Mouse (Mus musculus) megakaryocyte, adult 5-6 weeks (primary cell): Measurements from ENCODE around the gene Jakmip3. TPM values are rescaled to one million over a fixed set of nuclear protein-coding genes. Genes with fewer than 3 reads are reported as not detected.
A peak's percentile ranks its signal among the peaks of the same experiment; 100 is the strongest.

Experiments
- ATAC-seq: 2 replicates; pipeline ENCODE4 v1.8.0; 2016; ENCODE audit warnings: mild to moderate bottlenecking, inconsistent platforms; ENCODE audit not compliant: poor library complexity, severe bottlenecking
- total RNA-seq, 2 experiments: library from RNA; stranded (forward) in 1 of 2; stranded (reverse) in 1 of 2; fragments of 153-499, 151-499 nt in 1 of 2; fragments of 221-1000, 200-1000 nt in 1 of 2; gene quantifications; 2 replicates each; pipeline versions ENCODE4 v1.2.3 to v1.2.4; 2015 to 2017

The Jakmip3 gene
- total RNA-seq, 2 experiments from 2014 or later = 0.07 TPM; not detected in 1

- ATAC-seq = no peak
Measured at GRCm38 (mm10) chr7:139027136-139027535, 86.6 kb downstream of the Jakmip3 start.

GRCm38 (mm10) chr7:139031215-139031614, 90.7 kb downstream of the Jakmip3 start:
- ATAC-seq = no peak

- ATAC-seq = peak; percentile 66; the same call in 1 of the 2 replicates
Measured at GRCm38 (mm10) chr7:139063406-139063805, 122.9 kb downstream of the Jakmip3 start.

GRCm38 (mm10) chr7:139068182-139068623, 127.7 kb downstream of the Jakmip3 start:
- ATAC-seq = peak; percentile 83

DNA sequence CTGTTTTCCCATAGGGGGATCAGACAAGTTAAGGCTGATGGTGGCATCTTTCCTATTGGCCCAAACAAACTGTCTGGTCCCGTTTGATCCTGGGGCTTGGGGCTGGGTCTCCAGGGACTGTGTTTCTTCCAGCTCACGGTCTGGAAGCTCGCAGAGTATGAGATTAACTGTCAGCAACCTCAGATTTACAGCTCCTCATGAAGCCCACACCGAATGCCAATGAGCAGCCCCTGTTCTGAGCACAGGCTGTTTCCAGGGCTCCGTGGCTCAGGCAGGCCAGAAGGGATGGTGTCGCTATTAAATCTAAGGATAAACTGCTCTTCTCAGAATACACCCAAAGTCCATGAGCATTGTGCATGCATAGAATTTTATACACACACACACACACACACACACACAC, 133.7 kb downstream of the Jakmip3 start:
- no peak for ATAC-seq

DNA sequence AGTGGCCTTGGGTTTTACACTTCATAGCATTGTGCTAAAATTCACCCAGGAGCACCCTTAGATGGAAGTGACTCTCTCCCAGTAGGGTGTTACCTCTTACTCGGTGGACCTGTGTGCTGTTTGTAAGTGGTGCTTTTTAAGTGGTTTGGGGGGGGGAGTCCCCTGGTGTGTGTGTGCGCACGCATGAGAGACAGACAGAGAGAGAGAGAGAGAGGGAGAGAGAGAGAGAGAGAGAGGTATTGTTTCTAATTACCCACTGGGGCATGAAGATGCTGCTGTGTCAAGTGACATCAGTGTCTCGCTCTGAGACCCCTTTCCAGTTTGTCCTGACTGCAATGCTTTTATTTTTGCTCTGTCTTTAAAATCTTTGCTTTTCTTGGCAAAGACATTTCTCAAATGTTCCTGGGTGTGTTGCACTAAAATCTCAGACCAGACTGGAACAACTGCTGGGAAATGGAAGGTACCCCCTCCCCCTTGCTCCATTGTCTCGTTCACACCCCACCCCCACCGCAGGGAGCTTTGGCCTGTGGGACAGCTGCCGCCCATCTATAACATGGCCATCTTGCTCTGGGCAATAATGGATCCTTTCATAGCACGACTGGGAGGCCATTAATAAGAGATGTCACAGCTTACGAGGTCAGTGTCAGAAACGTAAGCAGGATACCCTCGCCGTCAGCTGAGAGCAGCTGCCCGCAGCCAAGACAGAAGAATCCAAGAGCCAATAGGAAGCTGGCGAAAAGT, 134.7 kb downstream of the Jakmip3 start:
- ATAC-seq = no peak

DNA sequence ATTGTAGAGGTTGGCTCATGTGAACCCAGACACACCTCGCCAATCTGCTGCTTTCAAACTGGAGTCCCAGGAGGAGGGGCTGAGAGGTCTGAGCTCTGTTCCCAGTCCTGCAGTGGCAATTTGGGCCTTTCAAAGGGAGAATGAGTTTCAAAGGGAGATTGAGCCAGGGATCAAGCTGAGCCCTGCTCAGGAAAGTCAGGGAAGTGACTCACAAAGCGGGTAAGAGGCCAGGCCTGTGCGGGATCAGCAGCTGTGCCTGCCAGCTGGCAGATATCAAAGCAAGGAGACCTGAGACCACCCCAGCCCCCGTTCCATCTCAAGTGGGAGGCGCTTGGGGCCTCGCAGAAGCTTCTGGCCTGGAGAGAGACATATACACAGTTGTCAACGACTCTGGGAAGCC, 136.8 kb downstream of the Jakmip3 start:
- no peak for ATAC-seq

- ATAC-seq = no peak
Measured at GRCm38 (mm10) chr7:139078181-139078580, 137.7 kb downstream of the Jakmip3 start.

DNA sequence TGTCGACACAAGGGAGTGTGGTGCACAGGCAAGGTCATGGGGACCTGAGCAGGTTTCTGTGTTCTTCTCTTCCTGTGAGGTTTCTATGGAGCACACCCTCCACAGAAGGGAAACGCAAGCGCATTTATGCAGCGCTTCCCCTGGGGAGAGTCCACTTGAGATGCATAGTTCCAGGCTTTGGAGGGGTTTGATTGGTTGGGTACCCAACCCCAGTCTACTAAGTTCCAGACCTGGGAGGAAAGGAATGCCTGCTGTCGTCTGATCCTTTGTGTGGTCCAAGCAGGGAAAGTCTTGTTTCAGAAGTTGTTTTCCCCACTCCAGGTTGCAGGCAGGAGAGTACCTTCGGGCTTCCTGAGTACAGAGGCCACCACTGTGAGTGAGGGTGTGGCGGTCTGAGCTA, 138.6 kb downstream of the Jakmip3 start:
- ATAC-seq = no peak

- ATAC-seq = no peak
Measured at GRCm38 (mm10) chr7:139080714-139081113, 140.2 kb downstream of the Jakmip3 start.

GRCm38 (mm10) chr7:139081158-139081557, 140.6 kb downstream of the Jakmip3 start:
- ATAC-seq = no peak

DNA sequence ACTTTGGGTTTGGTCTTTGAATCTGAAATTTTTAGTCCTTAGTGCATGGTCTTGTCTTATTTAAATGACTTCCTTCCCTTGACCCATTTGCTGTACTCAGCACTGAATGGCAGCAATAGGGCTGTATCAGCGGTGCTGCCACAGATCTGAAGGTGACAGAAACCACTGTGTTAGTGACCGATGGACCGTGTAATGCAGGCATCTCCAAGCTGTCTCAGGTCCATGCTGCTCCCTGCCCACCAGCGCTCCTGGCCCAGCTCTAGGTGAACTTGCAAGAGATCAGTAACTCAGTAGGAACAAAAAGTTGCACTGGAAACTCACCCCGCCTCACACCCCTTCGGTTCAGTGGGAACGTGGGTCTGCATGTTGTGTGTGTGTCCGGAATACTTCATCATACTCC, 141.8 kb downstream of the Jakmip3 start:
- no peak for ATAC-seq

- ATAC-seq = no peak
Measured at GRCm38 (mm10) chr7:139084316-139084715, 143.8 kb downstream of the Jakmip3 start.

- no peak for ATAC-seq
Measured at GRCm38 (mm10) chr7:139085629-139086194, 145.2 kb downstream of the Jakmip3 start, which contains the start of gene Dpysl4. Dpysl4 (plus strand) TSS chr7:139086001.

- ATAC-seq = no peak
Measured at GRCm38 (mm10) chr7:139086195-139087158, 145.9 kb downstream of the Jakmip3 start.

- no peak for ATAC-seq
Measured at GRCm38 (mm10) chr7:139087801-139088200, 147.3 kb downstream of the Jakmip3 start.

GRCm38 (mm10) chr7:139089892-139090874, 149.7 kb downstream of the Jakmip3 start:
- no peak for ATAC-seq

DNA sequence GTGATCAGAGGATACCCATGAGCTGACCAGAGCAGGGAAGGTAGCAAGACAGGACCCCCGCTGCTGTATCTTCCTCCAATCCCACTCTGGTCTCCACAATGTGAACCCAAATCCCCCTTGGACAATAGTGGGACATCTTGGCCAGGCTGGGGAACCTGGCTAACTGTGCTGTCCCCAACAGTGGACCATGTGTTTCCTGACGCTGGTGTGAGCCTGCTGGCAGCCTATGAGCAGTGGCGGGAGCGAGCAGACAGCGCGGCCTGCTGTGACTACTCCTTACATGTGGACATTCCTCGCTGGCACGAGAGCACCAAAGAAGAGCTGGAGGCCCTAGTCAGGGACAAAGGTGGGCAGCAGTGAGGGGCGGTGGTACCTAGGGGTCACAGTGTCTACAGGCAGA, 151.2 kb downstream of the Jakmip3 start:
- ATAC-seq = no peak

DNA sequence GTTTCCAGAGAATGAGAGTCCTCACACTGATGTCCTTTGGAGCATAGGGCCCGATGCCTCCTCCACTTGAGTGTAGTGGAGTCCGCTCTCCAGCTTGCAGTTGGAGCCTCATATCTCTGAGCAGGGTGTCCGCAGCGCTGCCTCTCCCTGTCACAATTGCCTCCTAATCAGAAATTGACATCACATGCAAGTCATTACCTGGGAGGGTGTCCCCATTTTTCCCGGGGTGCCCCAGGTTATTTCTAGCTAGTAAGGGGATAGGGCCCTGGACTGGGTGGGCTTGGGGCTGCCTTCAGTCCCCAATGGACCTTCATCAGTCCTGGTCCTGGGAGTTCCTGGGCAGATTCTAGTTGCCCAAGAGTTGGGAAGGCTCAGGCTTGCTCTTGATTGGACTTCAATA, 152.1 kb downstream of the Jakmip3 start:
- ATAC-seq = no peak

DNA sequence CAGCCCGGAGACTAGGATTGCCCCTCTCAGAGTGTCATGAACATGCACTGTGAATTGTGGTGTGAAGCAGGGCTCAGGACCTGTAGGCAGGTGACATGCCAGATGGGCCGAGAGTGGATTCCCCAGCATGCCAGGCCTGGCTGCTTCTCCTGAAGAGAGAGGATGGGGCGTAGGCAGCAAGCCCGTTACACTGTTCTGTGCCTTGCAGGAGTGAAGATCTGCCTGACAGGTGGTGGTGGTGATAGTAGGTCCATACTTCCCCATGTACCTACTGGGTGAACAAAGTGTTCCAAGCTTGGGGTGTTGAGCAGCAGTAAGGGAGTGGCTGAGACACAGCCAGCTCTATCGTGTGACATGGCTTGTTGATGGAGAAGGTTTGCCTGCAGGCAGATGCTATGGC, 152.6 kb downstream of the Jakmip3 start:
- ATAC-seq = no peak
